In the genomic region with DNA sequence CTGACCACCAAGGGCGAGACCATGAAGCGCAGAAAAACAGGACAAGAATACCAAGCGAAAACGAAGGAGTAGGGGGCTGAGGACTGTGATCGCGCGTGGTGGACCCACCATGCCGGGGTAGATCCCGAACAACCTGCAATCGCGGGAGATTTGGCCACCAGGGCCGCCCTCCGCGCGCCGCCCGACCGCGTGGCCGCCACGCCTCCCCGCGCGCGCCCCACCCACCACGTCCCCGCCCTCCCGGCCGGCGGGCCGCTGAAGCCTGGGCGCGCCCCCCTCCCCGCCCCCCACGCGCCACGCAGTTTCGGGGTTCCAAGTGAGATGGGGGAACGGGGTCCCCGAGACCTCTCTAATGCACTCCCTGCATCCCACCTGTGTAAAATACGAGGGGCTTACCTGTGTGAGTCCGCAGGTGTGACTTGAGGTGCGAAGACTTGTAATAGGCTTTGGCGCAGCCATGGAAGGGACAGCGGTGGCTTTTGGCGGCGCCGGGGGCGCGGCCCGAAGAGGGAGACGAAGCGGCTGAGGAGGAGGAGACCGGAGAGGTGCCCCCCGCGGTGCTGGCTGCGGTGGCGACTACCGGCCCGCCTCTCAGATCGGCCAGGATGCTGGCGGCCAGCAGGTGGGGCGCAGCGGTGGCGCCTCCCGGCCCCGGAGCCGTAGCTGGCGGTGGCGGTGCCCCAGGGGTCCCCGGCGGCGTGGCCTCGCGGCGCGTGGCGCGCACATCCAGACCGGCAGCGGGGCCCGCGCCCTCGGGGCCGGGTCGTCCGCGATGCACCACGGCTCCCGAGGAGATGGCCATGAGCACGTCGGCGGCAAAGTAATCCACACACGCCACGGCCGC, we compare ENCODE assay signal across 8 mouse cellular contexts. TPM values are rescaled to one million over a fixed set of nuclear protein-coding genes. Genes with fewer than 3 reads are reported as not detected.
DNase-seq lines count a peak whose midpoint lies in the region; ATAC-seq and TF ChIP-seq lines count a peak whose summit lies in the region.

No protein-coding gene starts in this region.

- peaks cover 79% of the 10 kb centered on the region for H3K4me1 ChIP-seq in megakaryocyte, embryonic 14.5 days
- peaks cover 8% of the 10 kb centered on the region; the same call in 1 of the 2 replicates for H3K4me1 ChIP-seq in brown adipose tissue, adult 24 weeks (ENCODE audit: control insufficient read depth, insufficient read depth, insufficient read length, low read length)
- peaks cover 8% of the 10 kb centered on the region; the same call in 1 of the 2 replicates for H3K4me1 ChIP-seq in intestine, postnatal 0 days (replicated peaks; ENCODE audit: control insufficient read depth, insufficient read depth, low read length)
- H3K4me1 ChIP-seq in lung, embryonic 14.5 days (ENCODE audit: insufficient read depth), result peaks cover 16% of the 10 kb centered on the region

- H3K27ac ChIP-seq in brown adipose tissue, adult 24 weeks (replicated peaks; ENCODE audit: low read depth, low read length), result peak overlapping the region; percentile 80
- H3K27ac ChIP-seq in intestine, postnatal 0 days (ENCODE audit: low read depth, low read length), result peak overlapping the region; percentile 86
- H3K27ac ChIP-seq in lung, embryonic 14.5 days (ENCODE audit: low read depth), result peak overlapping the region; percentile 95

- H3K9ac ChIP-seq in intestine, postnatal 0 days (ENCODE audit: low read depth, low read length), result peak overlapping the region; percentile 59
- H3K9ac ChIP-seq in lung, embryonic 14.5 days, result peak overlapping the region; percentile 69

- intact Hi-C loops in gastrocnemius, postnatal 14 days (cut with DNase I; ENCODE audit: low total_unique reads), result loop anchor here (5.0 kb wide), 1 partner anchor 111 kb away; no protein-coding TSS in a partner anchor

- no peaks in the 10 kb centered on the region for H3K27me3 ChIP-seq in megakaryocyte, embryonic 14.5 days (replicated peaks)
- H3K27me3 ChIP-seq in intestine, postnatal 0 days (replicated peaks; ENCODE audit: control insufficient read depth, insufficient read depth, low read length), result no peaks in the 10 kb centered on the region
- no peaks in the 10 kb centered on the region for H3K27me3 ChIP-seq in lung, embryonic 14.5 days (ENCODE audit: insufficient read depth, low read length)

- peaks cover 27% of the 10 kb centered on the region for H3K36me3 ChIP-seq in megakaryocyte, embryonic 14.5 days (replicated peaks; ENCODE audit: low read length)
- no peaks in the 10 kb centered on the region for H3K36me3 ChIP-seq in intestine, postnatal 0 days (ENCODE audit: control insufficient read depth, insufficient read depth)
- H3K36me3 ChIP-seq in lung, embryonic 14.5 days (ENCODE audit: insufficient read depth), result no peaks in the 10 kb centered on the region

- H3K9me3 ChIP-seq in megakaryocyte, embryonic 14.5 days, result no peaks in the 10 kb centered on the region
- no peaks in the 10 kb centered on the region for H3K9me3 ChIP-seq in intestine, postnatal 0 days (ENCODE audit: control insufficient read depth)
- no peaks in the 10 kb centered on the region for H3K9me3 ChIP-seq in lung, embryonic 14.5 days (ENCODE audit: low read depth, low read length)

- TF ChIP-seq CTCF in intestine, postnatal 0 days (IDR thresholded peaks at IDR 0.05; ENCODE audit: low read depth), result peak; percentile 31
- 0 out of 2 replicates have a peak, but pooled peaks have one; percentile 2 for TF ChIP-seq CTCF in lung, embryonic 14.5 days (IDR thresholded peaks at IDR 0.05; ENCODE audit: low read depth)

- H3K4me3 ChIP-seq in megakaryocyte, embryonic 14.5 days (replicated peaks), result peak overlapping the region; percentile 92
- peak overlapping the region; percentile 87 for H3K4me3 ChIP-seq in brown adipose tissue, adult 24 weeks (ENCODE audit: insufficient read depth, low read depth, low read length)
- peak overlapping the region; percentile 75 for H3K4me3 ChIP-seq in intestine, postnatal 0 days (ENCODE audit: low read depth, low read length)
- peak overlapping the region; percentile 87 for H3K4me3 ChIP-seq in lung, embryonic 14.5 days (ENCODE audit: low read depth, low read length)

- H3K4me2 ChIP-seq in intestine, postnatal 0 days (replicated peaks; ENCODE audit: low read depth), result peak overlapping the region; percentile 96
- peak overlapping the region; percentile 76 for H3K4me2 ChIP-seq in lung, embryonic 14.5 days

- DNase-seq in gastrocnemius, postnatal 14 days, result peak; percentile 55
- DNase-seq in lung, embryonic 14.5 days, result peak; percentile 76
- DNase-seq in right cerebral cortex, postnatal 14 days, result peak; percentile 71
- DNase-seq in yolk sac, embryonic 10.5 days (ENCODE audit: low spot score), result peak; percentile 61

- no peak for ATAC-seq in megakaryocyte, adult 5-6 weeks (ENCODE audit: poor library complexity, severe bottlenecking)
- peak; percentile 6; the same call in 1 of the 2 replicates for ATAC-seq in intestine, postnatal 0 days
- peak; percentile 5 for ATAC-seq in lung, embryonic 14.5 days (ENCODE audit: insufficient read depth)

- WGBS in intestine, postnatal 0 days, result under 1% methylated on average over 67 of the region's 96 CpGs
- under 1% methylated on average over 92 of the region's 96 CpGs for WGBS in lung, embryonic 14.5 days

RNA-seq across cellular contexts. Expression of a gene that starts 0.5 kb away (rescaled TPM):
- polyA plus RNA-seq in megakaryocyte, embryonic 14.5 days (2012; ENCODE audit: insufficient read depth, low replicate concordance), result 35.6 and 98.1 TPM in 2 replicates
- total RNA-seq in megakaryocyte, adult 5-6 weeks (2015), result 2.6 and 3.3 TPM in 2 replicates
- 3.9 and 5.3 TPM in 2 replicates for total RNA-seq in megakaryocyte, adult 5-6 weeks (2017)
- 4.1 and 4.2 TPM in 2 replicates for polyA plus RNA-seq in brown adipose tissue, adult 24 weeks (2012; ENCODE audit: insufficient read depth, insufficient read length, missing spikeins)
- total RNA-seq in gastrocnemius, postnatal 14 days (2021), result 1 to 10 TPM; 2.1 to 2.7 TPM
- 4.8 and 5.3 TPM in 2 replicates for polyA plus RNA-seq in intestine, postnatal 0 days (2015; fragmentation: Nextera tagmentation; extraction: Ambion mirVana)
- polyA plus RNA-seq in lung, embryonic 14.5 days (2014; fragmentation: Nextera tagmentation; extraction: Ambion mirVana), result 9.5 and 11.8 TPM in 2 replicates

RNA-seq across cellular contexts. Expression of a gene that starts 13.6 kb away (rescaled TPM):
- 581 and 2,064 TPM in 2 replicates for polyA plus RNA-seq in megakaryocyte, embryonic 14.5 days (2012; ENCODE audit: insufficient read depth, low replicate concordance)
- total RNA-seq in megakaryocyte, adult 5-6 weeks (2015), result 64.8 and 82.1 TPM in 2 replicates
- 21.7 and 31.6 TPM in 2 replicates for total RNA-seq in megakaryocyte, adult 5-6 weeks (2017)
- polyA plus RNA-seq in brown adipose tissue, adult 24 weeks (2012; ENCODE audit: insufficient read depth, insufficient read length, missing spikeins), result 76.3 and 81.6 TPM in 2 replicates
- total RNA-seq in gastrocnemius, postnatal 14 days (2021), result 10 to 100 TPM; 55.8 to 57.1 TPM
- 116 and 117 TPM in 2 replicates for polyA plus RNA-seq in intestine, postnatal 0 days (2015; fragmentation: Nextera tagmentation; extraction: Ambion mirVana)
- polyA plus RNA-seq in lung, embryonic 14.5 days (2014; fragmentation: Nextera tagmentation; extraction: Ambion mirVana), result 151 and 153 TPM in 2 replicates

RNA-seq across cellular contexts. Expression of a gene that starts 15.2 kb away (rescaled TPM):
- polyA plus RNA-seq in megakaryocyte, embryonic 14.5 days (2012; ENCODE audit: insufficient read depth, low replicate concordance), result 81.2 and 149 TPM in 2 replicates
- 35.9 and 41.5 TPM in 2 replicates for total RNA-seq in megakaryocyte, adult 5-6 weeks (2015)
- 19.4 and 19.9 TPM in 2 replicates for total RNA-seq in megakaryocyte, adult 5-6 weeks (2017)
- 10.8 and 13.8 TPM in 2 replicates for polyA plus RNA-seq in brown adipose tissue, adult 24 weeks (2012; ENCODE audit: insufficient read depth, insufficient read length, missing spikeins)
- total RNA-seq in gastrocnemius, postnatal 14 days (2021), result 10 to 100 TPM in 1 of 2 experiments, 1 to 10 TPM in 1; 9.8 to 11.1 TPM
- polyA plus RNA-seq in intestine, postnatal 0 days (2015; fragmentation: Nextera tagmentation; extraction: Ambion mirVana), result 9.1 and 10.1 TPM in 2 replicates
- polyA plus RNA-seq in lung, embryonic 14.5 days (2014; fragmentation: Nextera tagmentation; extraction: Ambion mirVana), result 27.8 and 34.5 TPM in 2 replicates

RNA-seq across cellular contexts. Expression of a gene that starts 26.1 kb away (rescaled TPM):
- polyA plus RNA-seq in megakaryocyte, embryonic 14.5 days (2012; ENCODE audit: insufficient read depth, low replicate concordance), result 19.2 and 31.4 TPM in 2 replicates
- 16.9 and 22.3 TPM in 2 replicates for total RNA-seq in megakaryocyte, adult 5-6 weeks (2015)
- 4.8 and 11.4 TPM in 2 replicates for total RNA-seq in megakaryocyte, adult 5-6 weeks (2017)
- 14.6 and 16.2 TPM in 2 replicates for polyA plus RNA-seq in brown adipose tissue, adult 24 weeks (2012; ENCODE audit: insufficient read depth, insufficient read length, missing spikeins)
- total RNA-seq in gastrocnemius, postnatal 14 days (2021), result 10 to 100 TPM; 18.3 to 22.0 TPM
- 86.5 and 88.5 TPM in 2 replicates for polyA plus RNA-seq in intestine, postnatal 0 days (2015; fragmentation: Nextera tagmentation; extraction: Ambion mirVana)
- 90.5 and 92.8 TPM in 2 replicates for polyA plus RNA-seq in lung, embryonic 14.5 days (2014; fragmentation: Nextera tagmentation; extraction: Ambion mirVana)

RNA-seq across cellular contexts. Expression of a gene that starts 26.1 kb away (rescaled TPM):
- polyA plus RNA-seq in megakaryocyte, embryonic 14.5 days (2012; ENCODE audit: insufficient read depth, low replicate concordance), result 5.7 and 13.7 TPM in 2 replicates
- 0.91 and 1.1 TPM in 2 replicates for total RNA-seq in megakaryocyte, adult 5-6 weeks (2015)
- 3.8 TPM in 1 of 2 replicates, not detected in the other for total RNA-seq in megakaryocyte, adult 5-6 weeks (2017)
- 1.0 TPM in 1 of 2 replicates, not detected in the other for polyA plus RNA-seq in brown adipose tissue, adult 24 weeks (2012; ENCODE audit: insufficient read depth, insufficient read length, missing spikeins)
- 1 to 10 TPM; 1.2 to 1.5 TPM for total RNA-seq in gastrocnemius, postnatal 14 days (2021)
- polyA plus RNA-seq in intestine, postnatal 0 days (2015; fragmentation: Nextera tagmentation; extraction: Ambion mirVana), result 5.4 and 6.6 TPM in 2 replicates
- polyA plus RNA-seq in lung, embryonic 14.5 days (2014; fragmentation: Nextera tagmentation; extraction: Ambion mirVana), result 8.7 and 10.1 TPM in 2 replicates
